Mouse (Mus musculus): ENCODE measurements around the gene Thsd4.

DNA sequence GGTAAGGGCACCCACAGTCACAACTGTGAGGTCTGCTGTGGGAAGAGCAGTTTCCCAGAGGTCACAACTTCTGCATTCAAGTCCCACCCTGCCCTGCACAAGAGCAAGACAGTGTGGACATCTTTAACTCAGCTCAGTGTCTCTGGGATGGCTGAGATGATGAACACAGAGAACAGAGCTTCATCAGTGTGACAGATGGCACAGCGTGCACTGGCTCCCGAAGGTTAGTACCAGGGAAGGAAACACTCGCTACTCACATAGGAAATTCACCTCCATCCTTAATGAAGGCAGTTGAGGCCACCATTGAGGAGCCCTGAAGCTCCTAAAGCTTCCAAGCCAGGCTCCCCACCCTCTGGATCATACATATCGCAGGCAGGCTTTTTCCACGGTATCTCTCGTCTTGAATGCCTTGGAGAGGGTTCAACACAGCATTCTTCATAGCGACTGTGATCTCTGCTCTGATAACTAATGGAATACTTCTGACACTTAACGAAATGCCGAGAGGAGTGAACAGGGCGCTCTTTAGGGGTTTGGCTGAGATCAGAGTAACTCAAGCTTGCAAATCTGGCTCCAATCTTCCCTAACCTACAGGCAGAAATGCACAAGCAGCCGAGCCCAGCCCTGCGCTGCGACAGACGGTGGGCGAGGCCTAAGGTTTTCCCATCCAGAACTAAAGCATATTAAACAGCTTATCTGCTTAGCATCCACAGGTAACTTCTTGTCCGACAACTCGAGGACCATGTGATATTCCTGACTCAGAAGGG is 110.8 kb downstream of the Thsd4 start:
- TF ChIP-seq CTCF (IDR thresholded peaks at IDR 0.05; ENCODE audit: extremely low read depth, insufficient read depth, low read length) (no peak), POLR2A (IDR thresholded peaks at IDR 0.05; ENCODE audit: extremely low read depth, insufficient read depth, low read length) (no peak)

All from cortical plate, adult 2 months (tissue).